Mouse (Mus musculus) layer of hippocampus, postnatal 10 days (tissue): Measurements from ENCODE around the gene Ppp1r15b. TPM values are rescaled to one million over a fixed set of nuclear protein-coding genes. Genes with fewer than 3 reads are reported as not detected.

Source experiments
- DNase-seq, 2 experiments: peaks; one replicate each; pipeline ENCODE4 v3.0.0; 2021; ENCODE audit warnings: low spot score in 2 of 2
- long read RNA-seq: library from polyadenylated mRNA; stranded (forward); transcript quantifications from one replicate; pipeline ENCODE4 v2.0.0, GENCODE M21; 2023
- total RNA-seq, 2 experiments: library from RNA; stranded (reverse); gene quantifications; 2 replicates each; pipeline ENCODE4 v1.2.3; 2021

Ppp1r15b gene
- 10 to 100 TPM; 44.5 to 45.0 TPM for total RNA-seq
- long read RNA-seq, full-length matches to known transcripts, result 13 of 19 reads
- long read RNA-seq, partial matches to known transcripts, result 6 of 19 reads
- long read RNA-seq, other reads (novel, unspliced or antisense), result 0 of 19 reads

- peak; percentile 97 to 98 for DNase-seq
Measured at GRCm38 (mm10) chr1:133130638-133131560, at the start of gene Ppp1r15b. Gene Ppp1r15b, plus strand, starts transcription at chr1:133131143.

- DNase-seq, result no peak
Measured at GRCm38 (mm10) chr1:133083003-133083546, 47.9 kb upstream of the Ppp1r15b start.

GRCm38 (mm10) chr1:133083942-133084625, 46.9 kb upstream of the Ppp1r15b start:
- no peak for DNase-seq

- no peak for DNase-seq
Measured at GRCm38 (mm10) chr1:133084708-133085416, 46.1 kb upstream of the Ppp1r15b start.

GRCm38 (mm10) chr1:133085417-133085742, 45.6 kb upstream of the Ppp1r15b start:
- DNase-seq, result no peak

GRCm38 (mm10) chr1:133086804-133087203, 44.1 kb upstream of the Ppp1r15b start:
- no peak for DNase-seq

- DNase-seq, result peak; percentile 54 to 69
Measured at GRCm38 (mm10) chr1:133087206-133087905, 43.6 kb upstream of the Ppp1r15b start.

GRCm38 (mm10) chr1:133088196-133088595, 42.7 kb upstream of the Ppp1r15b start:
- no peak for DNase-seq

- DNase-seq, result no peak
Measured at GRCm38 (mm10) chr1:133089415-133089814, 41.5 kb upstream of the Ppp1r15b start.

- DNase-seq, result no peak
Measured at GRCm38 (mm10) chr1:133090641-133091040, 40.3 kb upstream of the Ppp1r15b start.

- DNase-seq, result no peak
Measured at GRCm38 (mm10) chr1:133091483-133091882, 39.5 kb upstream of the Ppp1r15b start.

GRCm38 (mm10) chr1:133093719-133094118, 37.2 kb upstream of the Ppp1r15b start:
- DNase-seq, result no peak

- DNase-seq, result peak; percentile 75 to 83
Measured at GRCm38 (mm10) chr1:133100980-133101798, 29.8 kb upstream of the Ppp1r15b start.

- DNase-seq, result no peak
Measured at GRCm38 (mm10) chr1:133102108-133102507, 28.8 kb upstream of the Ppp1r15b start.

GRCm38 (mm10) chr1:133103315-133103714, 27.6 kb upstream of the Ppp1r15b start:
- DNase-seq, result no peak

GRCm38 (mm10) chr1:133103871-133104270, 27.1 kb upstream of the Ppp1r15b start:
- no peak for DNase-seq

GRCm38 (mm10) chr1:133116108-133116507, 14.8 kb upstream of the Ppp1r15b start:
- no peak for DNase-seq

- no peak for DNase-seq
Measured at GRCm38 (mm10) chr1:133118127-133118526, 12.8 kb upstream of the Ppp1r15b start.

- no peak for DNase-seq
Measured at GRCm38 (mm10) chr1:133118844-133119243, 12.1 kb upstream of the Ppp1r15b start.
